Mouse (Mus musculus): ENCODE measurements around the gene Syt6. TPM values are rescaled to one million over a fixed set of nuclear protein-coding genes. Genes with fewer than 3 reads are reported as not detected.

Syt6 gene
- total RNA-seq (2021) = not detected in 2 replicates
- long read RNA-seq = 0 reads

GRCm38 (mm10) chr3:103575156-103575892 lies at the start of gene Syt6:
TSS of gene Syt6 (plus strand) at chr3:103575231.
- no peak for DNase-seq

- no peak for DNase-seq
Observed at GRCm38 (mm10) chr3:103526201-103526704, 48.8 kb upstream of the Syt6 start.

- DNase-seq = no peak
Observed at GRCm38 (mm10) chr3:103526864-103527263, 48.2 kb upstream of the Syt6 start.

- DNase-seq = no peak
Observed at GRCm38 (mm10) chr3:103534036-103534435, 41.0 kb upstream of the Syt6 start.

- DNase-seq = no peak
Observed at GRCm38 (mm10) chr3:103535207-103535606, 39.8 kb upstream of the Syt6 start.

- peak; percentile 4 for DNase-seq
Observed at GRCm38 (mm10) chr3:103539148-103539547, 35.9 kb upstream of the Syt6 start.

- no peak for DNase-seq
Observed at GRCm38 (mm10) chr3:103546166-103546565, 28.9 kb upstream of the Syt6 start.

GRCm38 (mm10) chr3:103546626-103547025 lies 28.4 kb upstream of the Syt6 start:
- DNase-seq = no peak

- DNase-seq = no peak
Observed at GRCm38 (mm10) chr3:103550236-103550635, 24.8 kb upstream of the Syt6 start.

- DNase-seq = no peak
Observed at GRCm38 (mm10) chr3:103567226-103567625, 7.8 kb upstream of the Syt6 start.

GRCm38 (mm10) chr3:103572526-103572925 lies 2.5 kb upstream of the Syt6 start:
- DNase-seq = no peak

GRCm38 (mm10) chr3:103573106-103573790 lies 1.8 kb upstream of the Syt6 start:
- no peak for DNase-seq

- DNase-seq = peak; percentile 77
Observed at GRCm38 (mm10) chr3:103573791-103574166, 1.3 kb upstream of the Syt6 start.

GRCm38 (mm10) chr3:103574566-103575155 lies 370 bp upstream of the Syt6 start:
- no peak for DNase-seq

GRCm38 (mm10) chr3:103575893-103576641 lies 1.0 kb downstream of the Syt6 start:
- DNase-seq = peak; percentile 22

- no peak for DNase-seq
Observed at GRCm38 (mm10) chr3:103587136-103587535, 12.1 kb downstream of the Syt6 start.

GRCm38 (mm10) chr3:103587672-103588071 lies 12.6 kb downstream of the Syt6 start:
- no peak for DNase-seq

GRCm38 (mm10) chr3:103589636-103590035 lies 14.6 kb downstream of the Syt6 start:
- no peak for DNase-seq

- DNase-seq = no peak
Observed at GRCm38 (mm10) chr3:103592636-103593035, 17.6 kb downstream of the Syt6 start.

GRCm38 (mm10) chr3:103593631-103594030 lies 18.6 kb downstream of the Syt6 start:
- DNase-seq = no peak

- DNase-seq = peak; percentile 35
Observed at GRCm38 (mm10) chr3:103595271-103595810, 20.3 kb downstream of the Syt6 start.

- DNase-seq = no peak
Observed at GRCm38 (mm10) chr3:103597586-103597985, 22.6 kb downstream of the Syt6 start.

All from adrenal gland, postnatal 25 days (tissue).